Mouse (Mus musculus) B cell, adult 67 days (primary cell): Measurements from ENCODE around the gene Cnppd1. TPM values are rescaled to one million over a fixed set of nuclear protein-coding genes. Genes with fewer than 3 reads are reported as not detected.

Source experiments
- total RNA-seq, 2 experiments: library from RNA; stranded (reverse); gene quantifications; 4 replicates each; pipeline ENCODE4 v1.2.4; 2023

The Cnppd1 gene
- 100 to 1,000 TPM; 106 to 109 TPM for total RNA-seq

DNA sequence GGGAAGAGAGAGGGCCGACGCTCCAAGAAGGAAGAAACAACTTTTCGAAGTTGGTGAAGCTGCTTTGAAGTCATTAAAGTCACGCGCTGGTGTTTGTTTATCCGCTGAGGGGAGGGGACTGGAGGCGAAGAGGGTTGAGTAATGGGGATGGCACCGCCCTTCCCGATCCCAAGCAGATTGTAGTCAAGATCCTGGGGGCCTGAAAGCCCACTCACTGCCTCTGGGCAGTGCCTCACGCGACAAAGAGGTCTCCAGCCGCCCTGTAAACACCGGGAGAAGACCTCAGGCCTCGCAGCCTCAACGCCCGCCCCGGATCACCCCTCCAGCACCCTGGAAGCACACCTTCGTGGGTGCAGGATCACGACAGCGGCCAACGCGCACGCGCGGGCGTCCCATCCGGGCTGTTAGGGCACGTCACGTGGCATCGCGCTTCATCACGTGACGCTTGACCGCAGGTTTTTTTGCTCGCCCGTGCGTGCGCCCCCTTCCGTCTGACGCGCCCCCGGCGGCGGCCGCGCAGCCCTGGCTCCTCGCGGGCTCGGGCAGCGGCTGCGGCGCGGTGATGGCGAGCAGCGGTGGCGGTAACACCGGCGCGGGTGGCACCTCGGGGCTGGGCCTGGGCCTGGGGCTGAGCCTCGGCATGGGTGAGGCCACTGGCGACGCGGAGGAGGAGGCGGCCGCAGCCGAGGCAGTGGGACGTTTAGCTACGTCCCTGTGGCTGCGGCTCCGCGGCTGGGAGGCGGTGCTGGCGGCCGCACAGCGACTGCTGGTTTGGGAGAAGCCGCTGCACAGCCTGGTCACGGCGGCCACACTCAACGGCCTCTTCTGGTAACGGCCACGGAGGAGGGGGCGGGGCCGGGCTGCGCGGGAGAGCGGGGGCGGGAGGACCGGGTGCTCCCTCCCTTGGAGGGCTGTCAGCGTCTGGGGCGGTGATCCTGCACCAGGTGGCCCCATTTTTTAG, at the start of gene Cnppd1, which contains the start of gene Retreg2:
Gene Cnppd1 (minus strand): TSS at position 411 of the 961 bp plus-strand sequence.
Gene Retreg2 (plus strand): TSS at position 478 of the 961 bp plus-strand sequence.

DNA sequence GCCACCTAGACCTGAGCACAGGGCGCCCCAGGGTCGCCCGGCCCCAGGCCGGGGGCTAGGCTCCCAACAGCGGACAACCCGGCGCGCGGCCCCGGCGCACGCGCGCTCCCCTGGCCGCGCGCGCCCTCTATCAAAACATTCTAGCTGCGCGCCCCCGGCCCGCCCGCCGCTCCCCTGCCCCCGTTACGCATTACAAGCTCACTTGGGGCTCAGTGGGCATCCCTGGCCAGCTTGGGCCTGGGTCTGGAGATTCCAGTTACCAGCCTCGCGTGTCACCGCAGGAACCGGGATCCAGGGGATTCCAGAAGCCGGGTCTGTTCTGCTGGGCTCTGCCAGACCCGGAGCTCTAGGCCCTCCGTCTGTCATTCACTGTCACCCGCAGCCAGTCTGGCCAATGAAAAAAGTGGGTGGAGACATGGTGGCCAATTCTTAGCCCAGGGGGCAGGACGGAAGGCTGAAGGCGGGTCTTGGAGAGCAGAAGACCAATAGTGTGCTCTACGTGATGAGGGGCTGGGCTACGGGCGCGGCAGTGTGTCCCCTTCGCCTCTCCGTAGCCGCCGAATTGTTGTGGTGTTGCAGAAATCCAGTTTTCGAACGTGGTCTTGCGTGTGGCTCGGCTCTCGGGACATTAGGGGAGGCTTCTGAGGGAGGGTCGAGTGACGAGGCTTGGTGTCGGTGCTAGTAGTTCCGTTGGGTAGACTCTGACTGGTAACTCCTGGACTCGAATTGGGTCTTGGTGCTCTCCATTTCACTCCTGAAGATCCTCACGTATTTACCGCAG, 49.3 kb upstream of the Cnppd1 start, which contains the start of the genes Ankzf1 and Atg9a:
Gene Ankzf1 (plus strand): TSS at position 530 of the 781 bp plus-strand sequence.
Gene Atg9a (minus strand): TSS at position 575 of the 781 bp plus-strand sequence.

DNA sequence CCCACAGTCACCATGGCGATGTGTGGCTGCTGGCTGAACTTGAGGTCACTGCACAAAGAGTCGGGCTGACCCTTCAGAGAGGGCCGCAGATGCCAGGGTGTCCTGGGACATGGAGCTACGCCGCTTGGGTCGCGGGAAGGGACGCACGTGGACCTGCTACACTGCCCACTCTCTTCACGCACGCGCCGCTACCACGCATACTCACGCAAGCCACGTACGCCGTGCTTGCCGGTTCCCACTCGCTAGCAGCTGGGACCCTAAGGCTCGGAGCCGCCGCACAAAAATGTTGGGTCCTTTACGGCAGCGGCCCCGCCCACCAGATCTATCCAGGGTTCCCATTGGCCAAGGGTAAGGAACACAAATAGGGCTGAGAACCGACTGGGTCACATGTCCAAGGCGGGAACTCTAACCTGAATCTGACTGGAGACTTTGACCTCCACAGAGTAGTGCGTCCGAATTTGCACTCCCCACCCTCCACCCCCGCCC, 37.6 kb upstream of the Cnppd1 start, which contains the start of gene Abcb6:
Gene Abcb6 (minus strand): TSS at position 288 of the 486 bp plus-strand sequence.

DNA sequence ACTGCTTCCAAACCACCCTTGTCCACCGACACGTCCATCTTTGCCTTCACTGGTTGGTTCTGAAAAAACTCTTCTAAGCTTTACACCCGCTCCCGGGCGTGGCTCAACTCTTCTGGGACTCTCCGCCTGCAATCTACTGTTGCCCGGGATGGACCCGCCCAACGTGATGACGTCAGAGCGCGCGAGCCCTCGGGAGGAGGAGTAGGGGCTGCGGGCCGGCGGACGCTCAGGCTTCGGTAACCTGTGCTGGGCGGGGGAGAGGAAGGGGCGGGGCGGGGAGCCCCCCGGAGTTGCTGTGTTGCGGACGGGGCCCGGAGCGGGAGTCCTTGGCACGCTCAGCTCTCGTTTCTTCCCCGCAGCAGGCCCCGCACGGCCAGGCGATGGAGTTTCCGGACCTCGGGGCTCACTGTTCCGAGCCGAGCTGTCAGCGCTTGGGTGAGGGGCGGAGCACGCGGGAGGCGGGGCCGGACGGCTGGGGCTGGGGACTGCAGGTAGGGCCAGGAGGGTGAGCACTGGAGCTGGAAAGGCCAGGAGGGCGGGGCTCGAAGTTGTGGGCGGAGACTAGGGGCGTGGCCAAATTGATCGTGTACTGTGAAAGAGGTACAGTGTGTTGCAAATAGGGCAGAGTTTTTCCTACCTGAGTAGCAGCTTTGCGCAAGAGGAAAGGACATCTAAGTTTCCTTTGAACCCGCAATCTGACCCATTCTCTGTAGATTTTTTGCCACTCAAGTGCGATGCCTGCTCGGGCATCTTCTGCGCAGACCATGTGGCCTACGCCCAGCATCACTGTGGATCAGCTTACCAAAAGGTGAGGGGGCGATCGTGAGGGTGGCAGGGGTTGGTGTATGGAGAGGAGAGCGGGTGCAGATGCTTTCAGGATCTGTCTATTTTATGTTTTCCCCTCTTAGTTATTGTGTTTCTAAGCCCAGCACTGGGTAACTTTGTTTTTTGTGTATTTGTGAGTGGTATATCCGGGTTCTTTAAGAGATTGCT, 26.3 kb upstream of the Cnppd1 start, which contains the start of gene Zfand2b:
Gene Zfand2b (plus strand): TSS at position 175 of the 993 bp plus-strand sequence.

DNA sequence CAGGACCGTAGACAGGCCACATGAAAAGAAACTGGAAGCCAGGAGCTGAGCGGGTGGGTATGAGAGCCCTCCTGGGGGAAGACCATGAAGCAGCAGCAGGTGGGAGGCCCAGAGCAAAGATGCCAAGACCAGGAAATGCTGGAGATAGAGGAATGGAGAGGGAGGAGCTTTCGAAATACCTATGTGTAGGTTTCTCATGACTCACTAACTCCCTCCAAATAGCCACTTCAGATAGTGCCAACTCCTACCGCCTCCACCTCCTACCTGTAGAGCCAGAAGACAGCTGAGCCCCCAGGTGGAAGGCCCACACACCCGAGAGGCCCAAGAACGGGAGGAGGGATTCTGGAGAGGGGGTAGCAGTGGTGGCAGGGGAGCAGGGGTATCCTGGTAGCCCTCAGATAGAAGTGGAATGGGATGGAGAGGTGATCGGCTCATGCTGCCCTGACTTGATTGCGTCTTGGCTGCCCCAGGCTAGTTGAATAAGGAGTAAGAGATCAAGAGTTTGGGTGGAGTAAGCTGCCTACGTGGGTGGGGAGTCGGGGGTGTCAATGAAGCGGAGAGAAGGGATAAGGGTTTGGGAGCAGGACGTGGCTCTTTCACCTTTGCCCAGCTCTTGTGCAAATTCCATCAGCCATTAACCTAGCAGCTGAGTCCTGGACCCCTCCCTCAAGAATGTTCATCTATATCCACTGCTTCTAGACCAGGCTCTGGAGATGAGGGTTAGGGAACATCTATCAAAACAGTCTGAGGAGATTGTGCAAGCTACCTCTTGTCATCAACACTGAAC, 8.9 kb downstream of the Cnppd1 start, which contains the start of gene Slc23a3:
Gene Slc23a3 (minus strand): TSS at position 470 of the 787 bp plus-strand sequence.

DNA sequence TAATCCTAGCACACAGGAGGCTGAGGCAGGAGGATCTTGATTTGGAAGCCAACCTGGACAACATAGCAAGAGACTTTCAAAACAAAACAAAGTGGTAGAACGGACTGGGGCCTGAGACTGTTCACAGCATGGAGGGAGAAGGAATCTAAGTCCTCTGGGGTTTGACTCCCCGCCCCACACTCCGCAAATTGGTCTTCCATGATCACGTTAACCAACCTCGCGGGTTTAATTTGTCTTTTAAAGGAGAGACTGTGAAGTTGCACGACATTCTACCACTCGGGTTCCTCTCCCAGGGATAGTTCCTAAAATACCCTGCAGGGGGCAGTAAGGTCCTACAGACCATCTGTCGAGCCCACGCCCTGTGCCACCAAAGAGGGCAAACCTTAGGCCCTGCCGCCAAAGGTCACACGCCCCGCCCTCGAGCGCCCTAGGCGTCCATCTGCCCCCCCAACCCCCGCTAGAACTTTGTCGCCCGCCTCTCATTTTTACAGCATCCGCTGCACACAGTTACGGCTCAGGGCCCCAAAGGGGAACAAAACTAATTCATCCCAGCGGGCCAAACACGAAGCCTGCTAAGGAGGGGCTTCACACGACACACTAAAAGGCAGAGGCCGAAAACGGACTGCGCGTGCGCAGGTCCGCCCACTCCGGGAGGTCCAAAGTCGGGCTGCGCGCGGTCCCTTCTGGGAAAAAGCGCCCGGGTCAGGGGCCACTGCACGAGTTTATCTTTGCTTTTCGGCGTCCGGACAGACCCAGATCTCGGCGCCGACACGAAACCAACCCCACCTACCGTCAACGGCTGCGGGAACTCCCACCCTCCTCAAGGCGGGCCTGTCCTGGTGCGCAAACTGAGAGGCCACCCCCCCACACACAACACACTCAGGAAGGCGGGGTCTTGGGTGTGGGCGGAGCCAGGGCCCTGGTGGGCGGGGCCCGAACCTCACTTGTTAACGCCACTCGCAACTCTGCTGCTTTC, 17.9 kb downstream of the Cnppd1 start, which contains the start of gene Nhej1:
Gene Nhej1 (minus strand): TSS at position 855 of the 976 bp plus-strand sequence.

Other genes starting within 250 kb of the Cnppd1 start
- not detected for gene Cryba2, start 249.6 kb downstream of the Cnppd1 start, total RNA-seq
- gene Cfap65, start 207.1 kb downstream of the Cnppd1 start, total RNA-seq = not detected
- under 1 TPM in 1 of 2 experiments, not detected in 1; 0.49 TPM for gene Ihh, start 191.0 kb downstream of the Cnppd1 start, total RNA-seq
- 1 to 10 TPM; 4.0 to 5.6 TPM for gene Nhej1, start 17.5 kb downstream of the Cnppd1 start, total RNA-seq
- gene Slc23a3, start 8.8 kb downstream of the Cnppd1 start, total RNA-seq = 1 to 10 TPM in 1 of 2 experiments, under 1 TPM in 1; 0.89 to 2.5 TPM
- 10 to 100 TPM; 70.5 to 94.6 TPM for gene Retreg2, start 67 bp upstream of the Cnppd1 start, total RNA-seq
- 10 to 100 TPM; 50.4 TPM for gene Zfand2b, start 25.9 kb upstream of the Cnppd1 start, total RNA-seq
- gene Abcb6, start 37.7 kb upstream of the Cnppd1 start, total RNA-seq = 1 to 10 TPM; 3.9 to 5.2 TPM
- gene Ankzf1, start 49.4 kb upstream of the Cnppd1 start, total RNA-seq = 10 to 100 TPM; 34.6 to 40.2 TPM
- gene Atg9a, start 49.5 kb upstream of the Cnppd1 start, total RNA-seq = 10 to 100 TPM; 35.2 to 35.5 TPM
- 10 to 100 TPM; 12.0 to 14.8 TPM for gene Glb1l, start 68.1 kb upstream of the Cnppd1 start, total RNA-seq
- 10 to 100 TPM; 89.6 to 90.5 TPM for gene Stk16, start 68.1 kb upstream of the Cnppd1 start, total RNA-seq
- gene Tuba4a, start 77.2 kb upstream of the Cnppd1 start, total RNA-seq = 100 to 1,000 TPM; 205 to 218 TPM
- not detected for gene A630095N17Rik, start 89.4 kb upstream of the Cnppd1 start, total RNA-seq
- 10 to 100 TPM; 64.1 to 88.9 TPM for gene Dnajb2, start 93.7 kb upstream of the Cnppd1 start, total RNA-seq
- not detected for gene Ptprn, start 121.8 kb upstream of the Cnppd1 start, total RNA-seq
- gene Resp18, start 135.7 kb upstream of the Cnppd1 start, total RNA-seq = not detected
- 10 to 100 TPM; 51.6 to 61.7 TPM for gene Dnpep, start 175.3 kb upstream of the Cnppd1 start, total RNA-seq
- gene Des, start 217.6 kb upstream of the Cnppd1 start, total RNA-seq = not detected
- gene Speg, start 232.6 kb upstream of the Cnppd1 start, total RNA-seq = not detected